Mouse (Mus musculus): Measurements from ENCODE around the gene Zbtb45.

GRCm38 (mm10) chr7:13031069-13031468 is 21.2 kb upstream of the Zbtb45 start:
- TF ChIP-seq POLR2A (IDR thresholded peaks at IDR 0.05; ENCODE audit: insufficient read length, low read depth) (no peak), MYOD1 (IDR thresholded peaks at IDR 0.05; ENCODE audit: control insufficient read depth in 1 of 3, insufficient read length in 2 of 3, low read depth in 2 of 3) (no peak), MAX (IDR thresholded peaks at IDR 0.05; ENCODE audit: low read depth) (no peak), TCF12 (IDR thresholded peaks at IDR 0.05; ENCODE audit: insufficient read depth, poor library complexity, severe bottlenecking) (no peak), SRF (IDR thresholded peaks at IDR 0.05; ENCODE audit: control insufficient read depth, insufficient read length, low read depth) (no peak), POLR2AphosphoS2 (IDR thresholded peaks at IDR 0.05; ENCODE audit: insufficient read length, low read depth) (no peak), TCF3 (IDR thresholded peaks at IDR 0.05; ENCODE audit: insufficient read length, low read depth) (no peak)
